Mouse (Mus musculus) intestine, embryonic 14.5 days (tissue): ENCODE measurements around the gene Etfdh. TPM values are rescaled to one million over a fixed set of nuclear protein-coding genes. Genes with fewer than 3 reads are reported as not detected.
A peak's percentile ranks its signal among the peaks of the same experiment; 100 is the strongest.

Experiments used
- ATAC-seq: fragments of 200-750 bp; cut with Nextera tagmentation; replicated peaks from 2 replicates; pipeline ENCODE4 v1.8.0; 2017; ENCODE audit warnings: low read depth, moderate number of reproducible peaks, moderate TSS enrichment, moderate library complexity; ENCODE audit not compliant: low FRiP score, low TSS enrichment
- DNase-seq: peaks from one replicate; pipeline ENCODE4 v3.0.0-alpha.2; 2018; ENCODE audit warnings: low spot score
- H3K27ac ChIP-seq: fragments of 300-500 bp; sonication (generic); 2 replicates; pipeline ENCODE4 v1.5.1; 2014; ENCODE audit warnings: low read depth, mild to moderate bottlenecking, control low read depth
- H3K27me3 ChIP-seq: fragments of 300-500 bp; sonication (generic); replicated peaks from 2 replicates; pipeline ENCODE4 v1.6.1; 2014; ENCODE audit warnings: low read length, control low read depth; ENCODE audit not compliant: control insufficient read depth, insufficient read depth
- H3K36me3 ChIP-seq: fragments of 300-500 bp; sonication (generic); 2 replicates; pipeline ENCODE4 v1.6.1; 2014; ENCODE audit warnings: low read length, control low read depth; ENCODE audit not compliant: control insufficient read depth, insufficient read depth
- H3K4me1 ChIP-seq: fragments of 300-500 bp; sonication (generic); replicated peaks from 2 replicates; pipeline ENCODE4 v1.6.1; 2014; ENCODE audit warnings: low read length, control low read depth, mixed read lengths; ENCODE audit not compliant: control insufficient read depth, insufficient read depth
- H3K4me2 ChIP-seq: fragments of 300-500 bp; sonication (generic); 2 replicates; pipeline ENCODE4 v1.6.1; 2014; ENCODE audit warnings: low read length
- H3K4me3 ChIP-seq: fragments of 300-500 bp; sonication (generic); 2 replicates; pipeline ENCODE4 v1.5.1; 2014; ENCODE audit warnings: low read depth, low read length, control low read depth, mixed read lengths
- H3K9ac ChIP-seq: fragments of 300-500 bp; sonication (generic); 2 replicates; pipeline ENCODE4 v1.6.1; 2014; ENCODE audit warnings: mild to moderate bottlenecking, low read length
- H3K9me3 ChIP-seq: fragments of 300-500 bp; sonication (generic); 2 replicates; pipeline ENCODE4 v1.6.1; 2016; ENCODE audit warnings: low read length, control low read depth; ENCODE audit not compliant: control insufficient read depth
- WGBS: fragments of 180-500 bp; shearing (Covaris S2); extraction: QIAGEN DNeasy Blood & Tissue Kit; methylation state at CpG from one replicate; pipeline ENCODE4 v1.1.7; 2014; 5-methylcytosine and 5-hydroxymethylcytosine counted together
- polyA plus RNA-seq: library from polyadenylated mRNA; unstranded; fragments of >200 nt; fragmentation: Nextera tagmentation; extraction: Ambion mirVana; gene quantifications from 2 replicates; pipeline ENCODE4 v1.2.1, GENCODE M21; 2014

The Etfdh gene
- polyA plus RNA-seq, 1 experiment from 2014 or later: 60.8 TPM

DNA sequence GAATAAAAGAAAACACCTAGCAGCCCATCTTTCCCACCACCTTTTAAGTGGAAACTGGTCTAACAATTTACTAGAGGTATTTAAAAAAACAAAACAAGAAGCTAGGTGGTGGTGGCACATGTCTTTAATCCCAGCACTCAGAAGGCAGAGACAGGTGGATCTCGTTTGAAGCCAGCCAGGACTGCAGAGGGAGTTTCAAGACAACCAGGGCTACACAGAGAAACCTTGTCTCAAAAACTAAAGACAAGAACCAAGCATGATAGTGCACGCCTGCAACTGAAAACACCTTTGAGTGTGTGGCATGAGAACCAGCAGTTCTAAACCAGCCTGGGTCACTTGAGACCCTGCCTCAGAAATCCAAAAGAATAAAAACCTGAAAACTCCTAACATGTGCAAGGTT lies 65.8 kb downstream of the Etfdh start:
- Histone ChIP-seq H3K4me2 (no peak overlapping the region), H3K9ac (no peak overlapping the region), H3K4me1 (0 out of 2 replicates have a peak, but pooled peaks cover 15% of the 10 kb centered on the region), H3K27me3 (no peaks in the 10 kb centered on the region), H3K4me3 (no peak overlapping the region), H3K36me3 (no peaks in the 10 kb centered on the region), H3K27ac (no peak overlapping the region), H3K9me3 (no peaks in the 10 kb centered on the region)
- DNase-seq (no peak), ATAC-seq (no peak)
- 77% methylated on average over 2 of the region's 2 CpGs for WGBS

- 88% methylated on average over 10 of the region's 10 CpGs for WGBS
- Histone ChIP-seq H3K36me3 (no peaks in the 10 kb centered on the region), H3K9ac (no peak overlapping the region), H3K9me3 (no peaks in the 10 kb centered on the region), H3K27me3 (no peaks in the 10 kb centered on the region), H3K4me2 (no peak overlapping the region), H3K27ac (no peak overlapping the region), H3K4me1 (0 out of 2 replicates have a peak, but pooled peaks cover 15% of the 10 kb centered on the region), H3K4me3 (no peak overlapping the region)
- ATAC-seq (no peak), DNase-seq (no peak)
These were observed 67.2 kb downstream of the Etfdh start for GRCm38 (mm10) chr3:79561784-79562715.

GRCm38 (mm10) chr3:79560555-79560954 lies 68.7 kb downstream of the Etfdh start:
- DNase-seq: no peak
- WGBS: 92% methylated on average over 6 of the region's 6 CpGs

DNA sequence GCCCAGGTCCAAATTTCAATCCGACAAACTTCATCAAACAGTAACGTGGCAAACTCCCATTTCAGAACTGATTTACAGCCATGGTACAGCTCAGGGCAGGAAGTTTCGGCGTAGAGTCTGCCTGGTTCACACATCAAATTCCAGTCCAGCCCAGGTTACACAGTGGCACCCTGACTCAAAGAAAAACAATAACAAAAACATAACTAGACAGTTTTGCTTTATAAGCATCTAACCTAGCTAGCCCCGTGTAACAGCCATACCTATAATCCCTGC lies 69.6 kb downstream of the Etfdh start:
- DNase-seq (no peak), ATAC-seq (no peak)
- H3K36me3 ChIP-seq: no peaks in the 10 kb centered on the region
- H3K27ac ChIP-seq: no peak overlapping the region
- 69% methylated on average over 5 of the region's 5 CpGs for WGBS
- no peak overlapping the region for H3K4me2 ChIP-seq
- H3K4me3 ChIP-seq: no peak overlapping the region
- H3K27me3 ChIP-seq: no peaks in the 10 kb centered on the region
- 0 out of 2 replicates have a peak, but pooled peaks cover 6% of the 10 kb centered on the region for H3K4me1 ChIP-seq
- no peak overlapping the region for H3K9ac ChIP-seq
- H3K9me3 ChIP-seq: no peaks in the 10 kb centered on the region

More at GRCm38 (mm10) chr3:79560555-79560954, 68.7 kb downstream of the Etfdh start:
- Histone ChIP-seq H3K4me2 (no peak overlapping the region), H3K4me3 (no peak overlapping the region), H3K36me3 (no peaks in the 10 kb centered on the region), H3K4me1 (0 out of 2 replicates have a peak, but pooled peaks cover 6% of the 10 kb centered on the region), H3K27me3 (no peaks in the 10 kb centered on the region), H3K9ac (no peak overlapping the region), H3K27ac (no peak overlapping the region), H3K9me3 (no peaks in the 10 kb centered on the region)
- ATAC-seq: no peak

DNA sequence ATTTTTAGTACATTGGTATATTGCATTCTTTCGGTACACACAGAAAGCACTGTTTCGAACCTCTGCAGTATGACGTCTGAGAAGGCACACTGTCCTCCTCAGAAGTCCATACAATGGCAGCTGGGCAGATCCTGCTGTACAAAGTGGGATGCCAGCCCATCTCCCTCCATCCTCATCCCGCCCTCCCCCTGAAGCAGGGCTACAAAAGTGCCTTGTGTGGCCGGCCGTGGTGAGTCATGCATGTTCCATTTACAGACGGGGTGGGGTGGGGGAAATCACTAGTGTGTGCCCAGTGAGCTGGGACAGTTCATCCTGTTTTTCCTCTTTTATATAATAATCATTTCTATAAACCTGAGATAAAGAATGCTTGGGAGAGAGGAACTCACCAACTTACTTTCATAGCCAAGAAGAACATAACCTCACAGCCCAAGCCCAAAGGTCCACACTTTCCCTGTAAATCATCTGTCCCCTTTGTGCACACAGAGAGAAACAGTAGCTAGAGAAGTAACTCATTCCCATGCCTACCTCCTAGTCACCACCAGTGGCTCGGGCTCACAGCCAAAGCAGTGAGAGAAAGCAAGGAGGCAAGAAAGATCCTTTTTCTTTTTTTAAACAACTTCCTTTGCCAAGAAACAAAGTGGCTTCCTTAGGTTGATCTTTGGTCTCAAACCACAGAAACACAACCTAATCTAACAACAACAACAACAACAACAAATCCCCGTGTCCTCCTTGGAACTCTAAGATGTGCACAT lies 70.1 kb downstream of the Etfdh start:
- WGBS: 68% methylated on average over 9 of the region's 9 CpGs
- Histone ChIP-seq H3K4me3 (no peak overlapping the region), H3K27ac (0 out of 2 replicates have a peak overlapping the region, but pooled peaks have one; percentile 22), H3K4me2 (no peak overlapping the region), H3K9ac (no peak overlapping the region), H3K9me3 (no peaks in the 10 kb centered on the region), H3K4me1 (0 out of 2 replicates have a peak, but pooled peaks cover 6% of the 10 kb centered on the region), H3K36me3 (no peaks in the 10 kb centered on the region), H3K27me3 (no peaks in the 10 kb centered on the region)
- DNase-seq (no peak), ATAC-seq (peak; percentile 77)

- Histone ChIP-seq H3K9ac (no peak overlapping the region), H3K4me2 (no peak overlapping the region), H3K27ac (no peak overlapping the region), H3K9me3 (no peaks in the 10 kb centered on the region), H3K4me3 (no peak overlapping the region), H3K27me3 (no peaks in the 10 kb centered on the region), H3K36me3 (no peaks in the 10 kb centered on the region), H3K4me1 (0 out of 2 replicates have a peak, but pooled peaks cover 6% of the 10 kb centered on the region)
- ATAC-seq (no peak), DNase-seq (no peak)
- 82% methylated on average over 6 of the region's 6 CpGs for WGBS
These were observed 74.2 kb downstream of the Etfdh start for GRCm38 (mm10) chr3:79555061-79555460.

Other genes with a start within 250 kb of the Etfdh start
- 4.0 and 5.9 TPM in 2 replicates for gene Fnip2, start 61.7 kb downstream of the Etfdh start, polyA plus RNA-seq
- 162 and 179 TPM in 2 replicates for gene Ppid, start 38.2 kb downstream of the Etfdh start, polyA plus RNA-seq
- gene 4930579G24Rik, start 421 bp downstream of the Etfdh start, polyA plus RNA-seq: 25.6 and 27.3 TPM in 2 replicates
- not detected in 2 replicates for gene Rxfp1, start 108.4 kb upstream of the Etfdh start, polyA plus RNA-seq
- gene Tmem144, start 223.3 kb upstream of the Etfdh start, polyA plus RNA-seq: 4.7 and 5.5 TPM in 2 replicates